ENCODE assay signal across 24 mouse cellular contexts in genomic region chr3:131493194-131493593, GRCm38 (mm10). TPM values are rescaled to one million over a fixed set of nuclear protein-coding genes. Genes with fewer than 3 reads are reported as not detected.
A peak's percentile ranks its signal among the peaks of the same experiment; 100 is the strongest.
DNase-seq lines count a peak whose midpoint lies in the region; ATAC-seq and TF ChIP-seq lines count a peak whose summit lies in the region.
"Had no signal": no experiment of that assay in that cellular context is flagged by ENCODE, and none has a peak within 500 bp of the region (broad histone marks: within the 10 kb centered on the region; RNA-seq: fewer than 3 reads in every experiment).

No protein-coding gene starts in this region.

- WGBS in kidney, adult 2 months, result 58% methylated on average over 6 of the region's 6 CpGs
- WGBS in kidney, embryonic 15.5 days, result 38% methylated on average over 6 of the region's 6 CpGs
- 28% methylated on average over 6 of the region's 6 CpGs for WGBS in liver, postnatal 0 days (ENCODE audit: insufficient replicate concordance)
- WGBS in liver, embryonic 11.5 days, result 42% methylated on average over 6 of the region's 6 CpGs

- TF ChIP-seq CTCF in kidney, adult 2 months (conservative IDR thresholded peaks at IDR 0.05; ENCODE audit: insufficient read depth, insufficient read length, low read depth, low read length), result no peak
- no peak for TF ChIP-seq CTCF in liver, postnatal 0 days (IDR thresholded peaks at IDR 0.05; ENCODE audit: low read depth)
- TF ChIP-seq CTCF in testis, adult 2 months (IDR thresholded peaks at IDR 0.05; ENCODE audit: control insufficient read depth, insufficient read depth, insufficient replicate concordance, low read depth, low read length), result no peak

- no peak for ATAC-seq in kidney, embryonic 15.5 days (replicated peaks; ENCODE audit: low FRiP score)
- ATAC-seq in liver, postnatal 0 days, result no peak
- no peak for ATAC-seq in liver, embryonic 11.5 days (replicated peaks; ENCODE audit: low FRiP score)
- ATAC-seq: activated CD4-positive, CD25-positive, alpha-beta regulatory T cell, adult 4 months; CD4-positive, CD25-positive, alpha-beta regulatory T cell, adult 4 months; forebrain, embryonic 13.5 days; forebrain, embryonic 15.5 days; Patski had no signal

- no peaks in the 10 kb centered on the region for H3K9me3 ChIP-seq in kidney, embryonic 15.5 days (replicated peaks)
- H3K9me3 ChIP-seq in liver, postnatal 0 days (ENCODE audit: low read length), result no peaks in the 10 kb centered on the region
- no peaks in the 10 kb centered on the region for H3K9me3 ChIP-seq in liver, embryonic 11.5 days (ENCODE audit: control insufficient read depth, low read length)
- H3K9me3 ChIP-seq: embryonic facial prominence, embryonic 10.5 days; embryonic facial prominence, embryonic 12.5 days; forebrain, embryonic 13.5 days; forebrain, embryonic 15.5 days had no signal

- H3K4me3 ChIP-seq in kidney, adult 2 months (ENCODE audit: insufficient read depth, low read depth, low read length), result no peak overlapping the region
- no peak overlapping the region for H3K4me3 ChIP-seq in kidney, embryonic 15.5 days (replicated peaks)
- no peak overlapping the region for H3K4me3 ChIP-seq in liver, postnatal 0 days (ENCODE audit: low read depth, low read length)
- no peak overlapping the region for H3K4me3 ChIP-seq in liver, embryonic 11.5 days (ENCODE audit: low read depth, low read length)
- peak overlapping the region; percentile 22; the same call in 1 of the 2 replicates for H3K4me3 ChIP-seq in testis, adult 2 months (ENCODE audit: control insufficient read depth, low read depth, low read length)
- H3K4me3 ChIP-seq: embryonic facial prominence, embryonic 10.5 days; embryonic facial prominence, embryonic 12.5 days; forebrain, embryonic 13.5 days; forebrain, embryonic 15.5 days had no signal

- no peak for TF ChIP-seq POLR2A in kidney, adult 2 months (IDR thresholded peaks at IDR 0.05; ENCODE audit: low read depth, low read length)
- no peak for TF ChIP-seq POLR2A in testis, adult 2 months (IDR thresholded peaks at IDR 0.05; ENCODE audit: control insufficient read depth, low read depth, low read length)

- peaks cover 20% of the 10 kb centered on the region; the same call in 1 of the 2 replicates for H3K4me1 ChIP-seq in kidney, adult 2 months (ENCODE audit: control insufficient read depth, insufficient read depth, low read length)
- H3K4me1 ChIP-seq in kidney, embryonic 15.5 days, result peaks cover 59% of the 10 kb centered on the region
- peaks cover 10% of the 10 kb centered on the region; the same call in 1 of the 2 replicates for H3K4me1 ChIP-seq in liver, postnatal 0 days (ENCODE audit: insufficient read depth)
- no peaks in the 10 kb centered on the region; the same call in 1 of the 2 replicates for H3K4me1 ChIP-seq in liver, embryonic 11.5 days (replicated peaks; ENCODE audit: control insufficient read depth, insufficient read depth, low read length)
- peaks cover 5% of the 10 kb centered on the region for H3K4me1 ChIP-seq in testis, adult 2 months (ENCODE audit: control insufficient read depth, insufficient read depth, low read length)

- H3K4me2 ChIP-seq in kidney, embryonic 15.5 days, result no peak overlapping the region
- peak overlapping the region; percentile 22 for H3K4me2 ChIP-seq in liver, postnatal 0 days (ENCODE audit: low read depth, low read length)
- H3K4me2 ChIP-seq in liver, embryonic 11.5 days, result no peak overlapping the region
- H3K4me2 ChIP-seq: embryonic facial prominence, embryonic 12.5 days; forebrain, embryonic 13.5 days; forebrain, embryonic 15.5 days had no signal

- peak overlapping the region; percentile 8; the same call in 1 of the 2 replicates for H3K27ac ChIP-seq in kidney, adult 2 months (ENCODE audit: insufficient read depth, low read depth, low read length)
- no peak overlapping the region for H3K27ac ChIP-seq in kidney, embryonic 15.5 days
- 0 out of 2 replicates have a peak overlapping the region, but pooled peaks have one; percentile 45 for H3K27ac ChIP-seq in liver, postnatal 0 days (ENCODE audit: low read depth)
- H3K27ac ChIP-seq in liver, embryonic 11.5 days (ENCODE audit: low read depth, low read length), result no peak overlapping the region
- H3K27ac ChIP-seq in testis, adult 2 months (ENCODE audit: control insufficient read depth, insufficient read depth, low read depth, low read length), result no peak overlapping the region
- H3K27ac ChIP-seq: embryonic facial prominence, embryonic 10.5 days; embryonic facial prominence, embryonic 12.5 days; forebrain, embryonic 13.5 days; forebrain, embryonic 15.5 days had no signal

- no peak overlapping the region for H3K9ac ChIP-seq in kidney, embryonic 15.5 days
- no peak overlapping the region for H3K9ac ChIP-seq in liver, postnatal 0 days (replicated peaks)
- H3K9ac ChIP-seq in liver, embryonic 11.5 days (ENCODE audit: low read depth, low read length), result no peak overlapping the region
- H3K9ac ChIP-seq: embryonic facial prominence, embryonic 12.5 days; forebrain, embryonic 13.5 days; forebrain, embryonic 15.5 days had no signal

- no peak for TF ChIP-seq EP300 in liver, postnatal 0 days (IDR thresholded peaks at IDR 0.05; ENCODE audit: low read depth)

- H3K27me3 ChIP-seq in kidney, adult 2 months (replicated peaks; ENCODE audit: control insufficient read depth, insufficient read depth, low read length), result no peaks in the 10 kb centered on the region
- peaks cover 14% of the 10 kb centered on the region; the same call in 1 of the 2 replicates for H3K27me3 ChIP-seq in kidney, embryonic 15.5 days
- peaks cover 9% of the 10 kb centered on the region; the same call in 1 of the 2 replicates for H3K27me3 ChIP-seq in liver, postnatal 0 days (ENCODE audit: insufficient read depth, low read length)
- H3K27me3 ChIP-seq in liver, embryonic 11.5 days (replicated peaks; ENCODE audit: control insufficient read depth, insufficient read depth, low read length), result peaks cover 43% of the 10 kb centered on the region
- no peaks in the 10 kb centered on the region; the same call in 1 of the 2 replicates for H3K27me3 ChIP-seq in testis, adult 2 months (ENCODE audit: control insufficient read depth, insufficient read depth, low read length)
- H3K27me3 ChIP-seq: CH12.LX, Patski had no signal

- no peak for DNase-seq in kidney, adult 2 months
- no peak for DNase-seq in liver, postnatal 0 days
- DNase-seq in liver, embryonic 11.5 days (ENCODE audit: low spot score), result no peak
- DNase-seq in testis, postnatal 10 days (ENCODE audit: low spot score), result no peak
- DNase-seq: adrenal gland, adult 8-10 months; adrenal gland, postnatal 14 days; adrenal gland, postnatal 36 days; B cell, adult 2 months; cerebellum, adult 11-12 months; cerebellum, adult 2 months; cerebellum, adult 9-10 months; cerebellum, postnatal 10 days; cerebellum, postnatal 25 days had no signal

- H3K36me3 ChIP-seq in kidney, adult 2 months (ENCODE audit: control insufficient read depth, insufficient read depth, low read length), result no peaks in the 10 kb centered on the region
- no peaks in the 10 kb centered on the region for H3K36me3 ChIP-seq in kidney, embryonic 15.5 days
- no peaks in the 10 kb centered on the region for H3K36me3 ChIP-seq in liver, postnatal 0 days (replicated peaks; ENCODE audit: insufficient read depth, low read length)
- H3K36me3 ChIP-seq in liver, embryonic 11.5 days (ENCODE audit: control insufficient read depth, insufficient read depth, low read length), result no peaks in the 10 kb centered on the region
- no peaks in the 10 kb centered on the region for H3K36me3 ChIP-seq in testis, adult 2 months (ENCODE audit: control insufficient read depth, insufficient read depth, low read length)
- H3K36me3 ChIP-seq: embryonic facial prominence, embryonic 10.5 days; embryonic facial prominence, embryonic 12.5 days; forebrain, embryonic 15.5 days; G1E had no signal

RNA-seq across cellular contexts. Expression of gene Sgms2, which starts 2.0 kb away (rescaled TPM):
- polyA plus RNA-seq in kidney, adult 2 months (2012; rRNA removed), result 27.2 and 28.5 TPM in 2 replicates
- polyA plus RNA-seq in kidney, embryonic 15.5 days (2015; fragmentation: Nextera tagmentation; extraction: Ambion mirVana), result 10.5 and 17.0 TPM in 2 replicates
- 9.2 and 12.5 TPM in 2 replicates for polyA plus RNA-seq in liver, postnatal 0 days (2015; fragmentation: Nextera tagmentation; extraction: Ambion mirVana)
- 3.6 and 4.0 TPM in 2 replicates for polyA plus RNA-seq in liver, embryonic 11.5 days (2014; fragmentation: Nextera tagmentation; extraction: Ambion mirVana)
- polyA plus RNA-seq in testis, adult 2 months (2012; rRNA removed), result 37.1 and 48.2 TPM in 2 replicates
- polyA plus RNA-seq: activated CD4-positive, CD25-positive, alpha-beta regulatory T cell, adult 4 months; CD4-positive, CD25-positive, alpha-beta regulatory T cell, adult 4 months; G1E had no signal

Comparison
In these comparisons a context has a peak if more than half of its experiments do, and no peak if none do; other contexts are left out.
1. H3K27ac ChIP-seq: peak in kidney, adult 2 months (single experiment) and liver, postnatal 0 days (single experiment); none in kidney, embryonic 15.5 days (single experiment), liver, embryonic 11.5 days (single experiment) and testis, adult 2 months (single experiment).